Mouse (Mus musculus): ENCODE data around the gene Btrc. TPM values are rescaled to one million over a fixed set of nuclear protein-coding genes. Genes with fewer than 3 reads are reported as not detected.
"Not testable (repeated sequence)": the region's sequence is repeated elsewhere in the genome, so short reads cannot be mapped to it uniquely, and the experiment has no call there.

The Btrc gene
- polyA plus RNA-seq (2015; fragmentation: Nextera tagmentation; extraction: Ambion mirVana) = 48.1 and 54.7 TPM in 2 replicates

GRCm38 (mm10) chr19:45363384-45363926 lies at the start of gene Btrc:
Gene Btrc, plus strand, starts transcription at chr19:45363734.
- H3K9me3 ChIP-seq = no peaks in the 10 kb centered on the region
- H3K9ac ChIP-seq = peak within 1 kb of the TSS; percentile 85
- peak within 1 kb of the TSS; percentile 82 for H3K4me3 ChIP-seq
- H3K36me3 ChIP-seq = peaks cover 4% of the 10 kb centered on the region; the same call in 1 of the 2 replicates
- peak within 1 kb of the TSS; percentile 96 for H3K27ac ChIP-seq
- H3K27me3 ChIP-seq = no peaks in the 10 kb centered on the region
- under 1% methylated on average over 42 of the region's 42 CpGs for WGBS
- H3K4me2 ChIP-seq = peak within 1 kb of the TSS; percentile 70
- H3K4me1 ChIP-seq = peaks cover 7% of the 10 kb centered on the region
- peak; percentile 99 for ATAC-seq (ENCODE audit: insufficient number of reproducible peaks, insufficient read depth, low FRiP score, low TSS enrichment, low read depth)

- Histone ChIP-seq H3K27me3 (peaks cover 8% of the 10 kb centered on the region; the same call in 1 of the 2 replicates), H3K4me1 (peaks cover 24% of the 10 kb centered on the region), H3K4me2 (peak overlapping the region; percentile 41), H3K9me3 (no peaks in the 10 kb centered on the region), H3K4me3 (no peak overlapping the region), H3K9ac (no peak overlapping the region), H3K27ac (peak overlapping the region; percentile 82), H3K36me3 (no peaks in the 10 kb centered on the region)
- 13% methylated on average over 13 of the region's 13 CpGs for WGBS
- ATAC-seq (ENCODE audit: insufficient number of reproducible peaks, insufficient read depth, low FRiP score, low TSS enrichment, low read depth) = no peak
Observed at GRCm38 (mm10) chr19:45317473-45317882, 46.1 kb upstream of the Btrc start.

DNA sequence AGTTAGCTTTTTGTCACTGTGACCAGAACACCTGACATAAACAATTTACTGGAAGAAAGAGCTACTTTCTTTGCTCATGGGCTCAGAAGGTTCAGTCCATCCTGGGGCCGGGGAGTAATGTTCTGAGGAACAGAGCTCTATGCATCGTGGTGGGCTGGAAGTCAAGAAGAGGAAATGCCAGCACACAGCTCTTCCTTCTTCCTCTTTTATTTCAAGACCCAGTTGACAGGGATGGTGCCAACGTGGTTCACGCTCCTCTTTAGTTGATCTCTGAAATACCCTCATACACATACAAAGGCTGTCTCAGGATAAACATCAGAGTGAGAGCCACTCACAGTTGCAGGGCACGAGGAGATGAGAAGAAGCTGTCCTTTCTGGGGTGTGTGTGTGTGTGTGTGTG lies 42.5 kb upstream of the Btrc start:
- no peak overlapping the region for H3K4me3 ChIP-seq
- H3K9ac ChIP-seq = no peak overlapping the region
- no peak for ATAC-seq (ENCODE audit: insufficient number of reproducible peaks, insufficient read depth, low FRiP score, low TSS enrichment, low read depth)
- 81% methylated on average over 5 of the region's 5 CpGs for WGBS
- no peak overlapping the region for H3K4me2 ChIP-seq
- no peaks in the 10 kb centered on the region for H3K27me3 ChIP-seq
- no peaks in the 10 kb centered on the region for H3K9me3 ChIP-seq
- H3K27ac ChIP-seq = no peak overlapping the region
- peaks cover 18% of the 10 kb centered on the region for H3K4me1 ChIP-seq
- H3K36me3 ChIP-seq = no peaks in the 10 kb centered on the region

DNA sequence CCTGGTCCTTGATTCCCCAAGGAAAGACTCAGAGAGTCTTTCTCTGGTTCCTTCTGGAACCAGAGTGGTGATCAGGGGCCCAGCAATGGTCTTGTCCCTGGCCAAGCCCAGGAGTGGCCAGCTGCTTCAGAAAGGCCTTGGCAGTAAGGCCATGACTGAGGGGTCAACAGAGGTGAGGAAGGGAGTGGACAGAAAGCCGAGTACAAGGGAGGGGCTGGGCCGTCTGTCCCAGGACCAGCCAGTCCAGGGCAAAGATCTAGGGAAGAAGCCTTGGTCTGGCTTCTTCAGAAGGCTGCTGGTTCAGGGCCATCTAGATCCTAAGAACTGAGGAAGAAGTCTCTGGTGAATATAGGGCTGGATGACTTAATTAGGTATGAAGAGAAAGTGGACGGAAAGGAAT lies 34.5 kb upstream of the Btrc start:
- H3K9me3 ChIP-seq = no peaks in the 10 kb centered on the region
- H3K27me3 ChIP-seq = peaks cover 31% of the 10 kb centered on the region
- no peak overlapping the region for H3K27ac ChIP-seq
- no peak overlapping the region for H3K4me3 ChIP-seq
- H3K36me3 ChIP-seq = no peaks in the 10 kb centered on the region
- WGBS = 52% methylated on average over 3 of the region's 3 CpGs
- ATAC-seq (ENCODE audit: insufficient number of reproducible peaks, insufficient read depth, low FRiP score, low TSS enrichment, low read depth) = no peak
- H3K4me1 ChIP-seq = peaks cover 18% of the 10 kb centered on the region; the same call in 1 of the 2 replicates
- H3K9ac ChIP-seq = no peak overlapping the region
- no peak overlapping the region for H3K4me2 ChIP-seq

DNA sequence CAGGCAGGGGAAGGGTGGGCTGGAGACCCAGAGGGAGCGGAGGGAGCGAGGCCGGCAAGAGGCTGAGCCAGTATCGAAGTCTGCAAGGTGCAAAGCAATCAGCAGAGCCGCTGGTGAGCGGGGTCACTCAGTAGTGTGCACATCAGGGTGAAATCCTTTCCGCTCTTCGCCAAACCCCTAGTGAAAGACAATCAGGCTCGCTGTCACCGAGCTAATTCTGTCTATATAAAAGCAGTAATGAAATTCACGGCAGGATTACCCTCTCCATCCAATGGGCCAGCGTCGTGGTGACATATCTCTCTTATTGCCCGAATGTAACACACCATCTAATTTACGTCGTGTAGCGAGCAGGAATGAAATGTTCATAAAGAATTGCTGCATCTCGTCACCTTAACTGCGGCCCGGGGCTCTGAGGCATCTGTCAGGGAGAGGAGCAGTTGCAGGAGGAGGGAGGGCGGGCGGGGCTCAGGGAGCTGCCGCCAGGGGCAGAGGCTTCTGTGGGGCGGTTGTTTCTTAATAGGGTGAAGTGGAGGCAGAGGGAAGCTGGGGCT lies 33.7 kb upstream of the Btrc start:
- H3K27me3 ChIP-seq = peaks cover 31% of the 10 kb centered on the region
- 6% methylated on average over 24 of the region's 24 CpGs for WGBS
- no peaks in the 10 kb centered on the region for H3K36me3 ChIP-seq
- H3K27ac ChIP-seq = no peak overlapping the region
- peaks cover 18% of the 10 kb centered on the region; the same call in 1 of the 2 replicates for H3K4me1 ChIP-seq
- no peak for ATAC-seq (ENCODE audit: insufficient number of reproducible peaks, insufficient read depth, low FRiP score, low TSS enrichment, low read depth)
- no peaks in the 10 kb centered on the region for H3K9me3 ChIP-seq
- H3K4me2 ChIP-seq = peak overlapping the region; percentile 44
- H3K9ac ChIP-seq = no peak overlapping the region
- peak overlapping the region; percentile 17 for H3K4me3 ChIP-seq

DNA sequence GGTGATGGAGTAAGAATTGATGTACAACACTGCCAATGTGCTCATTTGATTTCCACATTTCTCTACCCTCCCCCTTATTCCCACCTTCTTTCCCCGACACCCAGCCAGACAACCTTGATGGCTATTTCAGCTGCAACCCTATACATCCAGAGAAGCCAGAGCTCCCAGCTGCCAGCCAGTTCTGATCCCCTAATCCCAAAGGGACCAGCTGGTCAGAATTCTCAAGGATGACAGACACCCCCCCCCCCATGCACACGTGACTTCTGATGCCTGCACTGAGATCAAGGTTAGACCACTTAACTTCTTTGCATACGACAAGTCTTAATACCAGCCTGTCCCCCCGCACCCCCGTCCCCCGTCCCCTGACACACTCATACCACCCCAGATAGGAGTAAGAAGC lies 26.8 kb upstream of the Btrc start:
- H3K4me3 ChIP-seq = no peak overlapping the region
- H3K4me1 ChIP-seq = peaks cover 15% of the 10 kb centered on the region
- H3K4me2 ChIP-seq = no peak overlapping the region
- H3K9me3 ChIP-seq = no peaks in the 10 kb centered on the region
- ATAC-seq (ENCODE audit: insufficient number of reproducible peaks, insufficient read depth, low FRiP score, low TSS enrichment, low read depth) = no peak
- no peak overlapping the region for H3K9ac ChIP-seq
- 72% methylated on average over 6 of the region's 6 CpGs for WGBS
- H3K36me3 ChIP-seq = no peaks in the 10 kb centered on the region
- no peaks in the 10 kb centered on the region for H3K27me3 ChIP-seq
- no peak overlapping the region for H3K27ac ChIP-seq

- Histone ChIP-seq H3K27ac (no peak overlapping the region), H3K9me3 (no peaks in the 10 kb centered on the region), H3K9ac (no peak overlapping the region), H3K4me2 (no peak overlapping the region), H3K4me3 (no peak overlapping the region), H3K36me3 (no peaks in the 10 kb centered on the region), H3K27me3 (no peaks in the 10 kb centered on the region), H3K4me1 (peaks cover 15% of the 10 kb centered on the region)
- ATAC-seq (ENCODE audit: insufficient number of reproducible peaks, insufficient read depth, low FRiP score, low TSS enrichment, low read depth) = no peak
- WGBS = 54% methylated on average over 10 of the region's 10 CpGs
Observed at GRCm38 (mm10) chr19:45338182-45338581, 25.4 kb upstream of the Btrc start.

DNA sequence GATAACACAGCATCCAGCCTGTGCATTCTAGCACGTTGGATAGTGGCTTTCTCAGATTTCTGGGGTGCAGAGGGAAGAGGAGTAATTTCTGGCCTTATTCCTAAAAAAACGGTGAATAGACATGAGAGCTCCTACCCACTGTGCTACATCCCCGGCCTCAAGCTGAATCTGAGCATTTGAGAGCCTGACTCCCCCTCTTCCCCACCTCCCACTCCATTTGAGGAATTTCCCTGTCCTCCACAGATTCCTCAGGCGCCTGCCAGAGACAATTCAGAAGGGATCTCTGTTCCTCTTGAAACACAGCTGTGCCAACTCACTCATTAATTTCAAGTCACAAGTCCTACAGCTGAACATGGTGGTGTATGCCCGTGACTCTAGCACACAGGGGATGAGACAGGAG lies 19.6 kb upstream of the Btrc start:
- no peak overlapping the region for H3K4me2 ChIP-seq
- no peaks in the 10 kb centered on the region for H3K9me3 ChIP-seq
- ATAC-seq (ENCODE audit: insufficient number of reproducible peaks, insufficient read depth, low FRiP score, low TSS enrichment, low read depth) = no peak
- no peak overlapping the region for H3K27ac ChIP-seq
- H3K27me3 ChIP-seq = no peaks in the 10 kb centered on the region
- 62% methylated on average over 5 of the region's 5 CpGs for WGBS
- H3K4me1 ChIP-seq = no peaks in the 10 kb centered on the region
- H3K36me3 ChIP-seq = no peaks in the 10 kb centered on the region
- H3K9ac ChIP-seq = no peak overlapping the region
- no peak overlapping the region for H3K4me3 ChIP-seq

GRCm38 (mm10) chr19:45348188-45348587 lies 15.3 kb upstream of the Btrc start:
- H3K9ac ChIP-seq = no peak overlapping the region
- ATAC-seq (ENCODE audit: insufficient number of reproducible peaks, insufficient read depth, low FRiP score, low TSS enrichment, low read depth) = no peak
- H3K27ac ChIP-seq = no peak overlapping the region
- no peaks in the 10 kb centered on the region for H3K4me1 ChIP-seq
- no peak overlapping the region for H3K4me2 ChIP-seq
- H3K4me3 ChIP-seq = no peak overlapping the region
- 76% methylated on average over 4 of the region's 4 CpGs for WGBS
- no peaks in the 10 kb centered on the region for H3K9me3 ChIP-seq
- H3K27me3 ChIP-seq = no peaks in the 10 kb centered on the region
- no peaks in the 10 kb centered on the region for H3K36me3 ChIP-seq

- H3K9ac ChIP-seq = no peak overlapping the region
- no peak for ATAC-seq (ENCODE audit: insufficient number of reproducible peaks, insufficient read depth, low FRiP score, low TSS enrichment, low read depth)
- 61% methylated on average over 12 of the region's 12 CpGs for WGBS
- H3K4me3 ChIP-seq = no peak overlapping the region
- H3K4me2 ChIP-seq = no peak overlapping the region
- H3K9me3 ChIP-seq = no peaks in the 10 kb centered on the region
- H3K4me1 ChIP-seq = no peaks in the 10 kb centered on the region
- H3K27ac ChIP-seq = no peak overlapping the region
- H3K36me3 ChIP-seq = no peaks in the 10 kb centered on the region
- H3K27me3 ChIP-seq = no peaks in the 10 kb centered on the region
Observed at GRCm38 (mm10) chr19:45350456-45350855, 13.1 kb upstream of the Btrc start.

DNA sequence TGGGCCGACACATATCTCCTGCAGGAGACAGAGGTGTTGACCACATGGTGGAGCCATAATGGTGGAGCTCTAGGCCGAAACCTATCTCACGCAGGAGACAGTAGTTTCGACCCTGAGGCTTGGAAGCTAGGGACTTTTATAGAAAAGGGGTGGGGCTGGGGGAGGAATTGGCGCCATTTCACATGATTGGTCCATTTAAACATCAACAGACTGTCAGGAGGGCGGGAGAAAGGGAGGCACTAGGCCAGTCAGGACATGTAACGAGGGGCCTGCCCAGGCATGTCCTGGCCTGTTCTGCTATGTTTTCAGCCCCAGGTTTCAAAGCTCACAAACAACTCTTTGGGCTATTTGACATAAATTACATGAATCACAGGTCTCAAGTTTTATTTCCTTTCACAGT lies 10.8 kb upstream of the Btrc start:
- not testable (repeated sequence) for H3K4me1 ChIP-seq; H3K4me3 ChIP-seq; H3K27me3 ChIP-seq; H3K4me2 ChIP-seq; ATAC-seq (ENCODE audit: insufficient number of reproducible peaks, insufficient read depth, low FRiP score, low TSS enrichment, low read depth); H3K36me3 ChIP-seq; H3K27ac ChIP-seq; H3K9ac ChIP-seq; H3K9me3 ChIP-seq
- WGBS = 90% methylated on average over 7 of the region's 7 CpGs

- WGBS = 72% methylated on average over 6 of the region's 6 CpGs
- no peak for ATAC-seq (ENCODE audit: insufficient number of reproducible peaks, insufficient read depth, low FRiP score, low TSS enrichment, low read depth)
Observed at GRCm38 (mm10) chr19:45355678-45356077, 7.9 kb upstream of the Btrc start.

More at GRCm38 (mm10) chr19:45355678-45356077, 7.9 kb upstream of the Btrc start:
- no peaks in the 10 kb centered on the region for H3K9me3 ChIP-seq
- H3K4me3 ChIP-seq = no peak overlapping the region
- no peaks in the 10 kb centered on the region for H3K36me3 ChIP-seq
- H3K4me2 ChIP-seq = no peak overlapping the region
- no peaks in the 10 kb centered on the region for H3K27me3 ChIP-seq
- no peaks in the 10 kb centered on the region for H3K4me1 ChIP-seq
- H3K9ac ChIP-seq = no peak overlapping the region
- H3K27ac ChIP-seq = no peak overlapping the region

All from embryonic facial prominence, embryonic 13.5 days (tissue).